Mouse (Mus musculus) hindbrain, embryonic 12.5 days (tissue): Measurements from ENCODE around the gene Lrrc58. TPM values are rescaled to one million over a fixed set of nuclear protein-coding genes. Genes with fewer than 3 reads are reported as not detected.

Experiments used
- polyA plus RNA-seq: library from polyadenylated mRNA; unstranded; fragments of >200 nt; fragmentation: Nextera tagmentation; extraction: Ambion mirVana; gene quantifications from 2 replicates; pipeline ENCODE4 v1.2.1, GENCODE M21; 2016

Gene Lrrc58
- polyA plus RNA-seq, 1 experiment from 2014 or later = 65.8 TPM

Other genes starting within 250 kb of the Lrrc58 start
- 61.0 and 65.8 TPM in 2 replicates for gene Ndufb4, start 213.9 kb upstream of the Lrrc58 start, polyA plus RNA-seq
- gene Fstl1, start 91.5 kb upstream of the Lrrc58 start, polyA plus RNA-seq = 328 and 345 TPM in 2 replicates
- gene Gm36028, start 7.2 kb upstream of the Lrrc58 start, polyA plus RNA-seq = 0.26 TPM in 1 of 2 replicates, not detected in the other
- 5.4 and 5.6 TPM in 2 replicates for gene Gpr156, start 48.1 kb downstream of the Lrrc58 start, polyA plus RNA-seq
- gene Gsk3b, start 220.6 kb downstream of the Lrrc58 start, polyA plus RNA-seq = 139 and 145 TPM in 2 replicates